In the genomic region with DNA sequence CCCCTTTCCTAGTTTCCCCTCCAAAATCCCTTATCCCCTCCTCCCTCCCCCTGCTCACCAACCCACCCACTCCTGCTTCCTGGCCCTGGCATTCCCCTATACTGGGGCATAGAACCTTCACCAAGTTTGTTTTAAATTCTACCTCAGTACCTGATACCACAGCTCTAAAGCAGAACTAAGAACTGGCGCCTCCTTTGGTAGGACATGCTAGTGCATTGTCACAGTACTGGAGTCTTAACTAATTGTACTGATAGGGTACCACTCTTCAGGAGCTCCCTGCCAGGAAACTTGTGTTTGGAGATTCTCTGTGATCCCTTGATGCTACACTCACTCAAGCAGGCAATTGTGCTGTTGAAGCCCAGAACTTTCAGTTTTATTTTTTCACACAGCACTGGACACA, we compare ENCODE assay signal across 32 mouse cellular contexts.
A peak's percentile ranks its signal among the peaks of the same experiment; 100 is the strongest.
DNase-seq lines count a peak whose midpoint lies in the region; ATAC-seq and TF ChIP-seq lines count a peak whose summit lies in the region.
"Had no signal": no experiment of that assay in that cellular context is flagged by ENCODE, and none has a peak within 500 bp of the region (broad histone marks: within the 10 kb centered on the region; RNA-seq: fewer than 3 reads in every experiment).

No protein-coding gene starts in this region.

- H3K27me3 ChIP-seq in intestine, postnatal 0 days (replicated peaks; ENCODE audit: control insufficient read depth, insufficient read depth, low read length) = no peaks in the 10 kb centered on the region
- H3K27me3 ChIP-seq in intestine, embryonic 15.5 days (replicated peaks) = no peaks in the 10 kb centered on the region
- H3K27me3 ChIP-seq in thymus, adult 2 months (ENCODE audit: control insufficient read depth, insufficient read depth, low read length) = no peaks in the 10 kb centered on the region
- no peaks in the 10 kb centered on the region for H3K27me3 ChIP-seq in stomach, postnatal 0 days (ENCODE audit: control insufficient read depth, insufficient read depth, low read length)
- H3K27me3 ChIP-seq: embryonic facial prominence, embryonic 13.5 days; heart, embryonic 15.5 days; hindbrain, embryonic 12.5 days; kidney, embryonic 15.5 days; limb, embryonic 15.5 days; liver, embryonic 13.5 days; megakaryocyte, embryonic 14.5 days had no signal

- no peak overlapping the region for H3K4me3 ChIP-seq in intestine, postnatal 0 days (ENCODE audit: low read depth, low read length)
- H3K4me3 ChIP-seq in intestine, embryonic 15.5 days (replicated peaks) = no peak overlapping the region
- no peak overlapping the region for H3K4me3 ChIP-seq in thymus, adult 2 months (ENCODE audit: control insufficient read depth, insufficient read depth, low read length)
- H3K4me3 ChIP-seq in stomach, postnatal 0 days (ENCODE audit: low read depth, low read length) = no peak overlapping the region
- H3K4me3 ChIP-seq: embryonic facial prominence, embryonic 13.5 days; erythroblast, embryonic 14.5 days; heart, embryonic 15.5 days; hindbrain, embryonic 12.5 days; kidney, embryonic 15.5 days; limb, embryonic 10.5 days; limb, embryonic 15.5 days; liver, embryonic 13.5 days; megakaryocyte, embryonic 14.5 days had no signal

- no peaks in the 10 kb centered on the region for H3K36me3 ChIP-seq in intestine, postnatal 0 days (ENCODE audit: control insufficient read depth, insufficient read depth)
- H3K36me3 ChIP-seq in intestine, embryonic 15.5 days = no peaks in the 10 kb centered on the region
- no peaks in the 10 kb centered on the region for H3K36me3 ChIP-seq in thymus, adult 2 months (ENCODE audit: control insufficient read depth, insufficient read depth, low read length)
- H3K36me3 ChIP-seq in stomach, postnatal 0 days (ENCODE audit: control insufficient read depth, insufficient read depth, low read length) = no peaks in the 10 kb centered on the region
- H3K36me3 ChIP-seq: embryonic facial prominence, embryonic 13.5 days; heart, embryonic 15.5 days; hindbrain, embryonic 12.5 days; kidney, embryonic 15.5 days; limb, embryonic 10.5 days; limb, embryonic 15.5 days; liver, embryonic 13.5 days had no signal

- DNase-seq in thymus, postnatal 4 days = peak; percentile 12
- no peak for DNase-seq in thymus, adult 2 months
- peak; percentile 11 for DNase-seq in ZHBTc4 (ENCODE audit: low read depth, low spot score)
- DNase-seq in stomach, postnatal 0 days (ENCODE audit: low spot score) = no peak
- DNase-seq in kidney, postnatal 14 days = no peak
- DNase-seq in right cerebral cortex, adult 18-20 months = no peak
- DNase-seq: adrenal gland, adult 8-10 months; cerebellum, adult 8-10 months; cerebellum, postnatal 36 days; embryo, embryonic 11 days; heart, postnatal 36 days; kidney, adult 11 months; kidney, postnatal 36 days; layer of hippocampus, postnatal 36 days; liver, embryonic 13.5 days; lung, embryonic 14.5 days; midbrain, embryonic 14.5 days; spleen, adult 18-20 months; thymus, adult 18-20 months; thymus, postnatal 36 days had no signal

- H3K9me3 ChIP-seq in intestine, postnatal 0 days (ENCODE audit: control insufficient read depth) = no peaks in the 10 kb centered on the region
- no peaks in the 10 kb centered on the region for H3K9me3 ChIP-seq in intestine, embryonic 15.5 days
- H3K9me3 ChIP-seq in stomach, postnatal 0 days (ENCODE audit: control insufficient read depth, low read length) = no peaks in the 10 kb centered on the region
- H3K9me3 ChIP-seq: embryonic facial prominence, embryonic 13.5 days; heart, embryonic 15.5 days; hindbrain, embryonic 12.5 days; kidney, embryonic 15.5 days; limb, embryonic 10.5 days; limb, embryonic 15.5 days; liver, embryonic 13.5 days; megakaryocyte, embryonic 14.5 days had no signal

- no peak for TF ChIP-seq EP300 in stomach, postnatal 0 days (optimal IDR thresholded peaks at IDR 0.05)

- H3K4me2 ChIP-seq in intestine, postnatal 0 days (replicated peaks; ENCODE audit: low read depth) = no peak overlapping the region
- no peak overlapping the region for H3K4me2 ChIP-seq in intestine, embryonic 15.5 days (replicated peaks)
- H3K4me2 ChIP-seq in stomach, postnatal 0 days (replicated peaks; ENCODE audit: low read depth) = no peak overlapping the region
- H3K4me2 ChIP-seq: embryonic facial prominence, embryonic 13.5 days; heart, embryonic 15.5 days; hindbrain, embryonic 12.5 days; kidney, embryonic 15.5 days; limb, embryonic 15.5 days; liver, embryonic 13.5 days; lung, embryonic 14.5 days had no signal

- TF ChIP-seq CTCF in intestine, postnatal 0 days (IDR thresholded peaks at IDR 0.05; ENCODE audit: low read depth) = peak; percentile 41
- no peak for TF ChIP-seq CTCF in thymus, adult 2 months (IDR thresholded peaks at IDR 0.05; ENCODE audit: borderline replicate concordance, control insufficient read depth, extremely low read depth, insufficient read depth, low read length, poor library complexity)
- peak; percentile 18; the same call in 1 of the 2 replicates for TF ChIP-seq CTCF in stomach, postnatal 0 days (IDR thresholded peaks at IDR 0.05; ENCODE audit: low read depth)

- H3K9ac ChIP-seq in intestine, postnatal 0 days (ENCODE audit: low read depth, low read length) = no peak overlapping the region
- H3K9ac ChIP-seq in intestine, embryonic 15.5 days = no peak overlapping the region
- H3K9ac ChIP-seq in stomach, postnatal 0 days (ENCODE audit: low read length) = no peak overlapping the region
- H3K9ac ChIP-seq: embryonic facial prominence, embryonic 13.5 days; heart, embryonic 15.5 days; hindbrain, embryonic 12.5 days; kidney, embryonic 15.5 days; limb, embryonic 15.5 days; liver, embryonic 13.5 days; lung, embryonic 14.5 days had no signal

- no peak for TF ChIP-seq POLR2A in thymus, adult 2 months (IDR thresholded peaks at IDR 0.05; ENCODE audit: control insufficient read depth, extremely low read depth, insufficient read depth, low read length, poor library complexity)

- no peak for ATAC-seq in intestine, postnatal 0 days
- ATAC-seq in intestine, embryonic 15.5 days = no peak
- no peak for ATAC-seq in stomach, postnatal 0 days (ENCODE audit: low FRiP score, low TSS enrichment)
- ATAC-seq: forebrain, embryonic 16.5 days; hindbrain, postnatal 0 days had no signal

- H3K4me1 ChIP-seq in intestine, postnatal 0 days (replicated peaks; ENCODE audit: control insufficient read depth, insufficient read depth, low read length) = no peaks in the 10 kb centered on the region
- no peaks in the 10 kb centered on the region for H3K4me1 ChIP-seq in intestine, embryonic 15.5 days (replicated peaks)
- H3K4me1 ChIP-seq in thymus, adult 2 months (replicated peaks; ENCODE audit: control insufficient read depth, insufficient read depth, low read length) = no peaks in the 10 kb centered on the region
- H3K4me1 ChIP-seq in stomach, postnatal 0 days (replicated peaks; ENCODE audit: control insufficient read depth, insufficient read depth) = no peaks in the 10 kb centered on the region
- H3K4me1 ChIP-seq: embryonic facial prominence, embryonic 13.5 days; heart, embryonic 15.5 days; hindbrain, embryonic 12.5 days; kidney, embryonic 15.5 days; limb, embryonic 10.5 days; limb, embryonic 15.5 days; liver, embryonic 13.5 days; megakaryocyte, embryonic 14.5 days had no signal

- WGBS in intestine, postnatal 0 days = 58% methylated on average over 1 of the region's 1 CpGs
- 73% methylated on average over 1 of the region's 1 CpGs for WGBS in intestine, embryonic 15.5 days
- 90% methylated on average over 1 of the region's 1 CpGs for WGBS in thymus, adult 2 months
- 68% methylated on average over 1 of the region's 1 CpGs for WGBS in stomach, postnatal 0 days

- H3K27ac ChIP-seq in intestine, postnatal 0 days (ENCODE audit: low read depth, low read length) = no peak overlapping the region
- no peak overlapping the region for H3K27ac ChIP-seq in intestine, embryonic 15.5 days
- H3K27ac ChIP-seq in thymus, adult 2 months (ENCODE audit: control insufficient read depth, insufficient read depth, low read length) = no peak overlapping the region
- H3K27ac ChIP-seq in stomach, postnatal 0 days (replicated peaks) = no peak overlapping the region
- H3K27ac ChIP-seq: embryonic facial prominence, embryonic 13.5 days; heart, embryonic 15.5 days; hindbrain, embryonic 12.5 days; hindbrain, postnatal 0 days; kidney, embryonic 15.5 days; limb, embryonic 10.5 days; limb, embryonic 15.5 days; liver, embryonic 13.5 days had no signal

Comparison
In these comparisons a context has a peak if more than half of its experiments do, and no peak if none do; other contexts are left out.
1. DNase-seq: peak in thymus, postnatal 4 days (single experiment) and ZHBTc4 (single experiment); none in thymus, adult 2 months (single experiment), stomach, postnatal 0 days (single experiment), kidney, postnatal 14 days (single experiment) and right cerebral cortex, adult 18-20 months (single experiment).